Mouse (Mus musculus) liver, embryonic 12.5 days (tissue): ENCODE measurements around the gene Pyroxd1. TPM values are rescaled to one million over a fixed set of nuclear protein-coding genes. Genes with fewer than 3 reads are reported as not detected.

ENCODE experiments used
- polyA plus RNA-seq: library from polyadenylated mRNA; unstranded; fragments of >200 nt; fragmentation: Nextera tagmentation; extraction: Ambion mirVana; gene quantifications from 2 replicates; pipeline ENCODE4 v1.2.1, GENCODE M21; 2016

Gene Pyroxd1
- polyA plus RNA-seq, 1 experiment from 2014 or later, result 6.9 TPM

Other genes starting within 250 kb of the Pyroxd1 start
- gene Slco1a6, start 137.1 kb upstream of the Pyroxd1 start, polyA plus RNA-seq, result not detected in 2 replicates
- not detected in 2 replicates for gene Iapp, start 47.2 kb upstream of the Pyroxd1 start, polyA plus RNA-seq
- not detected in 2 replicates for gene Slco1a5, start 22.7 kb upstream of the Pyroxd1 start, polyA plus RNA-seq
- 25.8 and 25.9 TPM in 2 replicates for gene Recql, start 41.4 kb downstream of the Pyroxd1 start, polyA plus RNA-seq
- gene Golt1b, start 41.6 kb downstream of the Pyroxd1 start, polyA plus RNA-seq, result 51.3 and 54.6 TPM in 2 replicates
- gene Spx, start 67.8 kb downstream of the Pyroxd1 start, polyA plus RNA-seq, result 0.08 and 0.11 TPM in 2 replicates
- gene Gys2, start 127.5 kb downstream of the Pyroxd1 start, polyA plus RNA-seq, result 34.4 and 36.7 TPM in 2 replicates
- gene Ldhb, start 162.3 kb downstream of the Pyroxd1 start, polyA plus RNA-seq, result 61.7 and 63.3 TPM in 2 replicates
- gene Kcnj8, start 226.0 kb downstream of the Pyroxd1 start, polyA plus RNA-seq, result 2.5 and 3.1 TPM in 2 replicates